Mouse (Mus musculus): ENCODE data around the gene Slc25a23.

The Slc25a23 gene

GRCm38 (mm10) chr17:57059486-57059977 is at the start of gene Slc25a23:
Gene Slc25a23, minus strand, starts transcription at chr17:57059863.
- DNase-seq (ENCODE audit: low spot score in 2 of 2): peak; percentile 53 to 57

- no peak for DNase-seq (ENCODE audit: low spot score in 2 of 2)
These were observed 49.1 kb upstream of the Slc25a23 start for GRCm38 (mm10) chr17:57108666-57109171.

- no peak for DNase-seq (ENCODE audit: low spot score in 2 of 2)
These were observed 48.5 kb upstream of the Slc25a23 start for GRCm38 (mm10) chr17:57108040-57108665.

GRCm38 (mm10) chr17:57107064-57107463 is 47.4 kb upstream of the Slc25a23 start:
- DNase-seq (ENCODE audit: low spot score in 2 of 2): no peak

- no peak for DNase-seq (ENCODE audit: low spot score in 2 of 2)
These were observed 46.3 kb upstream of the Slc25a23 start for GRCm38 (mm10) chr17:57106035-57106368.

- no peak for DNase-seq (ENCODE audit: low spot score in 2 of 2)
These were observed 45.7 kb upstream of the Slc25a23 start, which contains the start of gene Tnfsf9 for GRCm38 (mm10) chr17:57105181-57106034. Gene Tnfsf9, plus strand, starts transcription at chr17:57105325.

- no peak for DNase-seq (ENCODE audit: low spot score in 2 of 2)
These were observed 44.8 kb upstream of the Slc25a23 start for GRCm38 (mm10) chr17:57104496-57104895.

- DNase-seq (ENCODE audit: low spot score in 2 of 2): no peak
These were observed 42.6 kb upstream of the Slc25a23 start for GRCm38 (mm10) chr17:57102276-57102675.

- DNase-seq (ENCODE audit: low spot score in 2 of 2): no peak
These were observed 40.1 kb upstream of the Slc25a23 start for GRCm38 (mm10) chr17:57099629-57100325.

GRCm38 (mm10) chr17:57098321-57098720 is 38.7 kb upstream of the Slc25a23 start:
- no peak for DNase-seq (ENCODE audit: low spot score in 2 of 2)

- DNase-seq (ENCODE audit: low spot score in 2 of 2): peak; percentile 58 to 83
These were observed 36.9 kb upstream of the Slc25a23 start for GRCm38 (mm10) chr17:57096623-57096920.

- DNase-seq (ENCODE audit: low spot score in 2 of 2): peak; percentile 70 to 83
These were observed 36.4 kb upstream of the Slc25a23 start for GRCm38 (mm10) chr17:57095855-57096622.

GRCm38 (mm10) chr17:57094222-57094621 is 34.6 kb upstream of the Slc25a23 start:
- DNase-seq (ENCODE audit: low spot score in 2 of 2): no peak

GRCm38 (mm10) chr17:57087049-57087832 is 27.6 kb upstream of the Slc25a23 start, which contains the start of gene Tubb4a:
Gene Tubb4a, minus strand, starts transcription at chr17:57087782.
- no peak for DNase-seq (ENCODE audit: low spot score in 2 of 2)

- no peak for DNase-seq (ENCODE audit: low spot score in 2 of 2)
These were observed 26.5 kb upstream of the Slc25a23 start for GRCm38 (mm10) chr17:57085970-57086757.

- no peak for DNase-seq (ENCODE audit: low spot score in 2 of 2)
These were observed 22.8 kb upstream of the Slc25a23 start for GRCm38 (mm10) chr17:57082481-57082880.

GRCm38 (mm10) chr17:57081234-57081842 is 21.7 kb upstream of the Slc25a23 start:
- DNase-seq (ENCODE audit: low spot score in 2 of 2): no peak

GRCm38 (mm10) chr17:57079919-57080318 is 20.3 kb upstream of the Slc25a23 start:
- no peak for DNase-seq (ENCODE audit: low spot score in 2 of 2)

GRCm38 (mm10) chr17:57078336-57078735 is 18.7 kb upstream of the Slc25a23 start, which contains the start of gene Dennd1c:
Gene Dennd1c, minus strand, starts transcription at chr17:57078514.
- peak; percentile 24 to 40 for DNase-seq (ENCODE audit: low spot score in 2 of 2)
